Mouse (Mus musculus): ENCODE data around the gene Hdac8. TPM values are rescaled to one million over a fixed set of nuclear protein-coding genes. Genes with fewer than 3 reads are reported as not detected.

The Hdac8 gene
- 7.8 and 9.3 TPM in 2 replicates for polyA plus RNA-seq (2015; fragmentation: Nextera tagmentation; extraction: Ambion mirVana)

DNA sequence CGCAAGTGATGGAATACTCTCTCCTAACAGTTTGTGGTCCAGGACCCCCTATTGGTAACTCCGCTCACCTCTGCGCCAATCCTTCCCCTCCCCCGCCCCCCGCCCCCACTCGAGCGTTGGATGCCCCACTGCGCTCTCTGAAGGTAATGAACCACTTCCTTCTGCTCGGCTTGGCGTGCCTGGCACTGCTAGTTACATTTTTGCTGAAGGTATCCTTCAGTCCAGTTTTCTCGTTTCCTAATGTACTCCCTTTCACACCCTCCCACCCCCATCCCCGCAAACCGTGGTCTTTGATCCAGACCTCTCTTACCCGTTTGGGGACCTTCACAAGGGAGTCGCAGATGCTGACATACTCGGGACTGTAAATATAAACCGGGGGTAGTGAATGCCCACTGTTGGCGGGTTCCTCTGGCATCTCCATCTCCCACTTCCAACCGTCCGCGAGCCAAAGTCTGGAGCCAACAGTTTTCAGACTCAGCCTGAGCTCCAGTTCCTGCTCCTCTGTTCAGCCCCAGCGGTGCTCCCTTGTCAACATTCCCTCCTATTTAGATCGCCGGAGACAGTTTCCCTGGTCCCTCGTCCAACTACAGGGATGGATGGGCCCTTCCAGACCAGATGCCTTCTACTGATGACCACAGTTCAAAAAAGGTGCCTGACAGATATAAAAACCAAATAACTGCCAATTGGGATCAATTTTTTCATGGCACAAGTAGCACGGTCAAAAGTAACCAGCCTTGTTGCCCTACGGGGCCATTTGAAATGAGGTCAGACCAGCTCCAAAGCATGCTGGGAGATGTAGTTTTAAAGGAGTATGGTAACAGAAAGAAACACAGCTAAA lies at the start of gene Hdac8:
Gene Hdac8, minus strand, starts transcription at position 716 of the 838 bp plus-strand sequence.
- Histone ChIP-seq H3K27me3 (replicated peaks) (peaks cover 3% of the 10 kb centered on the region; the same call in 1 of the 2 replicates), H3K9ac (peak within 1 kb of the TSS; percentile 43), H3K36me3 (replicated peaks) (no peaks in the 10 kb centered on the region), H3K4me2 (peak within 1 kb of the TSS; percentile 59), H3K27ac (peak within 1 kb of the TSS; percentile 70), H3K4me3 (peak within 1 kb of the TSS; percentile 52), H3K9me3 (no peaks in the 10 kb centered on the region), H3K4me1 (peaks cover 5% of the 10 kb centered on the region; the same call in 1 of the 2 replicates)
- WGBS, result 21% methylated on average over 27 of the region's 27 CpGs
- peak; percentile 92 for ATAC-seq (replicated peaks)

- 76% methylated on average over 4 of the region's 4 CpGs for WGBS
- H3K27me3 ChIP-seq (replicated peaks), result peaks cover 3% of the 10 kb centered on the region; the same call in 1 of the 2 replicates
- H3K9me3 ChIP-seq, result no peaks in the 10 kb centered on the region
- no peak for ATAC-seq (replicated peaks)
- H3K4me1 ChIP-seq, result no peaks in the 10 kb centered on the region
- H3K27ac ChIP-seq, result no peak overlapping the region
- H3K36me3 ChIP-seq (replicated peaks), result no peaks in the 10 kb centered on the region
- H3K9ac ChIP-seq, result no peak overlapping the region
- no peak overlapping the region for H3K4me2 ChIP-seq
- no peak overlapping the region for H3K4me3 ChIP-seq
Measured at GRCm38 (mm10) chrX:102509205-102509604, 4.0 kb upstream of the Hdac8 start.

DNA sequence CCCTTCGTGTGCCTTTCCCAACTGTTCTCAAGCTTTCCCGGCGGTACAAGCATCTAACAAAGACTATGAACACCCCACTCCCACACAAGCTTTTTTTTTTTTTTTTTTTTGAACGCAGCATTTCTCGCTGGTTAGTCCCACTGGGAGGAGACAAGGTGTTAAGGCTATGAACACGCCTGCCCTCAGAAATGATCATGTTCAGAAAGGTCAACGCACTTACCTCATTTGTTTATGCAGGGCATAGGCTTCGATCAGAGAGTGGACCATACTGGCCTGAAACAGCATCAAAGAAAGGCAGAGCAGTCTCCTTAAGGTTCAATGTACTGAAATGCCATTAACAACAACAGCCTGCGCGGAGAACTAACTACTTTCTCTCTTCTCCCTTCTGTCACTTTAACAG lies 980 bp downstream of the Hdac8 start:
- Histone ChIP-seq H3K27ac (no peak overlapping the region), H3K9ac (peak overlapping the region; percentile 43), H3K9me3 (no peaks in the 10 kb centered on the region), H3K4me3 (peak overlapping the region; percentile 52), H3K36me3 (replicated peaks) (no peaks in the 10 kb centered on the region), H3K4me1 (peaks cover 5% of the 10 kb centered on the region; the same call in 1 of the 2 replicates), H3K4me2 (peak overlapping the region; percentile 59), H3K27me3 (replicated peaks) (no peaks in the 10 kb centered on the region)
- ATAC-seq (replicated peaks), result peak; percentile 22; the same call in 1 of the 2 replicates
- WGBS, result 41% methylated on average over 10 of the region's 10 CpGs

DNA sequence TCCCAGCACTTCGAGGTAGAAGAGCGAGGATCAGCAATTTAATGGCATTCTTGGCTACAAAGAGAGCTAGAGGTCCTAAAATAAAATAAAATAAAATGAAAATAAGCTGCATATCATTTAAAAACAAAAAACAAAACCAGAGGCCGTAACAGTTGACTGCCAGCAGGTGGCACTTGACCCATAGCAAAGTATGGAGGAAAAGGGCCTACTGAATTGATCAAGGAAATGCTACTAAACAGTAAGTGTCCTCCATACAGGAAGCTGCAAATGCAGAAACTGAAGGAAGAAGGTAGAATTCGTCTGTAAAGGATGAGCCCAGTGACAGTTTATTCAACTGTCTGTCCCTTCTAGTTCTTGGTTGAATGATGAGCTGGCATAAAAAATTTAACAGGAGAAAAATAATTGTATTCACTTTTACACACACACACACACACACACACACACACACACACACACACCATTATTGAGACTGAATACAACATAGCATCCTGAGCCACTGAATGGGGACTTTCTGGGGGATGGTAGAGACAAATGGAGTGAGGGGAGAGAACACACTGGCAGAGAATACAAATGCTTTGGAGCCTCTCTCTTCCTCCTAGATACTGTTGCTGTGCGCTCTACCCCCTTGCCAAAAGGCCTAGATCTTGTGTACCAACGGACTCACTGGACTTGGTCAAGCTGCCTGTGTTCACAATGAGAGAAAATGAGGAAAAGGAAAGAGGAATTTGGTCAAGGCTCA lies 11.0 kb downstream of the Hdac8 start:
- ATAC-seq (replicated peaks), result peak; percentile 52; the same call in 1 of the 2 replicates
- no peaks in the 10 kb centered on the region for H3K36me3 ChIP-seq (replicated peaks)
- H3K27me3 ChIP-seq (replicated peaks), result 0 out of 2 replicates have a peak, but pooled peaks cover 2% of the 10 kb centered on the region
- 64% methylated on average over 6 of the region's 6 CpGs for WGBS
- no peak overlapping the region for H3K4me3 ChIP-seq
- H3K4me2 ChIP-seq, result no peak overlapping the region
- no peak overlapping the region for H3K27ac ChIP-seq
- no peaks in the 10 kb centered on the region for H3K4me1 ChIP-seq
- no peaks in the 10 kb centered on the region for H3K9me3 ChIP-seq
- H3K9ac ChIP-seq, result no peak overlapping the region

GRCm38 (mm10) chrX:102485575-102485974 lies 19.6 kb downstream of the Hdac8 start:
- no peak overlapping the region for H3K9ac ChIP-seq
- no peaks in the 10 kb centered on the region for H3K9me3 ChIP-seq
- H3K4me2 ChIP-seq, result no peak overlapping the region
- no peaks in the 10 kb centered on the region for H3K4me1 ChIP-seq
- WGBS, result 82% methylated on average over 7 of the region's 7 CpGs
- 0 out of 2 replicates have a peak, but pooled peaks cover 7% of the 10 kb centered on the region for H3K27me3 ChIP-seq (replicated peaks)
- ATAC-seq (replicated peaks), result no peak
- no peaks in the 10 kb centered on the region for H3K36me3 ChIP-seq (replicated peaks)
- no peak overlapping the region for H3K27ac ChIP-seq
- no peak overlapping the region for H3K4me3 ChIP-seq

- no peak overlapping the region for H3K9ac ChIP-seq
- H3K9me3 ChIP-seq, result no peaks in the 10 kb centered on the region
- H3K36me3 ChIP-seq (replicated peaks), result no peaks in the 10 kb centered on the region
- H3K4me2 ChIP-seq, result no peak overlapping the region
- H3K27me3 ChIP-seq (replicated peaks), result no peaks in the 10 kb centered on the region; the same call in 1 of the 2 replicates
- WGBS, result 81% methylated on average over 4 of the region's 4 CpGs
- ATAC-seq (replicated peaks), result no peak
- no peak overlapping the region for H3K27ac ChIP-seq
- H3K4me1 ChIP-seq, result no peaks in the 10 kb centered on the region
- H3K4me3 ChIP-seq, result no peak overlapping the region
Measured at GRCm38 (mm10) chrX:102479665-102480064, 25.5 kb downstream of the Hdac8 start.

DNA sequence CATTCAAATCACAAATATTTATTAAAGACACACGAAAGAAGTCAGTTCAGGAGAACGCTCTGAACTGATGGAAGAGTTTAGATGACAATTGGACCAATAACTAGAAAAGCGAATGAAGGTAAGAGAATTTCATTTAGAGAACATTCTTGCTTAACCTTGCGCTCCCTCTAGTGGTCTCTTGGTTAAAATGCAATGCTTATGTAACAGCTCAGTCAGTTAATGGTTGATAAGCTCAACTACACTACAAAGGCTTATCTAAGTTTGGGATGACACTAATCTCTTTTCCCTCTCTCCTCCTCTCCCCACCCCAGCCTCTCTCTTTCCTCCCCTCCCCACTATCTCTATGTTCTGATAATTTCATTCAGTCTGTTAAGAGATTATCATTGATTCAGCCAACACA lies 26.2 kb downstream of the Hdac8 start:
- WGBS, result 29% methylated on average over 4 of the region's 4 CpGs
- no peak overlapping the region for H3K27ac ChIP-seq
- no peak overlapping the region for H3K4me2 ChIP-seq
- H3K4me1 ChIP-seq, result no peaks in the 10 kb centered on the region
- no peak for ATAC-seq (replicated peaks)
- no peak overlapping the region for H3K9ac ChIP-seq
- H3K4me3 ChIP-seq, result no peak overlapping the region
- H3K9me3 ChIP-seq, result no peaks in the 10 kb centered on the region
- no peaks in the 10 kb centered on the region; the same call in 1 of the 2 replicates for H3K27me3 ChIP-seq (replicated peaks)
- H3K36me3 ChIP-seq (replicated peaks), result no peaks in the 10 kb centered on the region

DNA sequence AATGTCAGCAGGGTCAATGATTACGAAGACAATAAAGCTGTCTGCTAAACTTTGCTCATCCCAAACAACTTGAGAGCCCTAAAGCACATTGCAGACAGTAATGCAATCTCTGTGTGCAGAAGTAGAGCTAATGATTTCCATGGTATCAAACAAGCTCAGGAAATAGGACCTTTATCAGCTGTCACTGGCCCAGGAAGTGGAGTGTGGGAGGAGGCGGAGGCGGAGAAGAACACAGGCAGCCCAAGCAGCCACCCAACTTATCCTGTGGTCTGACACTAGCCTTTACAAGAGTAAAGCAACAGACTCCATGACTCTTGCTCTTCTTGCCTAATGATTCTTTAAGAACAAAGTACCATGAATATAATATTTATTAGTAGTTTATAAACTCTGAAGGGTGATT lies 26.7 kb downstream of the Hdac8 start:
- no peak overlapping the region for H3K4me2 ChIP-seq
- no peak for ATAC-seq (replicated peaks)
- WGBS, result 96% methylated on average over 3 of the region's 3 CpGs

DNA sequence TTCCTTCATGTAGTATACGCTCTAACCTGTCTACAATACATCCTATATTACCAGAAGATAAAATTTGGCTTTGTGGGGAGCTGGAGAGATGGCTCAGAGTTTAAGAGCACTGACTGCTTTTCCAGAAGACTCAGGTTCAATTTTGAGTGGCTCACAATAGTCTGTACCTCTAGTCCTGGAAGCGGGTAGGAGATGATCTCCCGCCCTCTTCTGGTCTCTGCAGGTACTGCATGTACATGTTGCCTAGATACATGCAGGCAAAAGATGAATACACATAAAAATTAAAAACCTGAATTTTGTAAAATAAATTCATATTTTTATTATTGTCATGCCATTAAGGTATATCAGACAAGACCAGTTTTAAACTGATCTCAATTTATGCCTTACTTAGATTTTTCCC lies 28.4 kb downstream of the Hdac8 start:
- Histone ChIP-seq H3K4me1 (no peaks in the 10 kb centered on the region), H3K9me3 (no peaks in the 10 kb centered on the region), H3K36me3 (replicated peaks) (no peaks in the 10 kb centered on the region), H3K4me3 (no peak overlapping the region), H3K27me3 (replicated peaks) (peaks cover 2% of the 10 kb centered on the region; the same call in 1 of the 2 replicates), H3K9ac (no peak overlapping the region), H3K4me2 (no peak overlapping the region), H3K27ac (no peak overlapping the region)
- ATAC-seq (replicated peaks), result 0 out of 2 replicates have a peak, but pooled peaks have one; percentile 62
- 33% methylated on average over 3 of the region's 3 CpGs for WGBS

More for the DNA sequence above, 26.7 kb downstream of the Hdac8 start:
- Histone ChIP-seq H3K9me3 (no peaks in the 10 kb centered on the region), H3K9ac (no peak overlapping the region), H3K4me1 (no peaks in the 10 kb centered on the region), H3K36me3 (replicated peaks) (no peaks in the 10 kb centered on the region), H3K27me3 (replicated peaks) (no peaks in the 10 kb centered on the region; the same call in 1 of the 2 replicates), H3K4me3 (no peak overlapping the region), H3K27ac (no peak overlapping the region)

DNA sequence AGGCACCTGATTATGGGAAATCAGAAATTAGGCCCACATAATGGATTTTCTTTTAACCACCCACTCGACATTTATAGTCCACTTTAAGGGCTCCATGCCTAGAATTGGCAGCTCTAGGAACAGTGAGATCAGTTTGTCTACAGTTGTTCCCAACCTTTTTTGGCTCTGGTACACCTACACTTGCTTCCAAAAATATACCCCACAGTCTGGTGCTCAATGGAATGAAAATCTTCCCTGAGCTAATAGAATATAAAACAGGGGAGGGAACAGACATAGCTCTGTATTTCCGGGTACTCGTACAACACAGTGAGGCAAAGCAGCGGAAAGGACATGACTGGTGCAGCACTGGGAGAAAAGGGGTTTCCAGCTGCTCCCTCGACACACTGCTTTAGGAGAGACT lies 29.6 kb downstream of the Hdac8 start:
- 83% methylated on average over 5 of the region's 5 CpGs for WGBS
- Histone ChIP-seq H3K27me3 (replicated peaks) (peaks cover 2% of the 10 kb centered on the region), H3K4me1 (no peaks in the 10 kb centered on the region), H3K4me3 (no peak overlapping the region), H3K9ac (no peak overlapping the region), H3K4me2 (no peak overlapping the region), H3K9me3 (no peaks in the 10 kb centered on the region), H3K27ac (no peak overlapping the region), H3K36me3 (replicated peaks) (no peaks in the 10 kb centered on the region)
- no peak for ATAC-seq (replicated peaks)

DNA sequence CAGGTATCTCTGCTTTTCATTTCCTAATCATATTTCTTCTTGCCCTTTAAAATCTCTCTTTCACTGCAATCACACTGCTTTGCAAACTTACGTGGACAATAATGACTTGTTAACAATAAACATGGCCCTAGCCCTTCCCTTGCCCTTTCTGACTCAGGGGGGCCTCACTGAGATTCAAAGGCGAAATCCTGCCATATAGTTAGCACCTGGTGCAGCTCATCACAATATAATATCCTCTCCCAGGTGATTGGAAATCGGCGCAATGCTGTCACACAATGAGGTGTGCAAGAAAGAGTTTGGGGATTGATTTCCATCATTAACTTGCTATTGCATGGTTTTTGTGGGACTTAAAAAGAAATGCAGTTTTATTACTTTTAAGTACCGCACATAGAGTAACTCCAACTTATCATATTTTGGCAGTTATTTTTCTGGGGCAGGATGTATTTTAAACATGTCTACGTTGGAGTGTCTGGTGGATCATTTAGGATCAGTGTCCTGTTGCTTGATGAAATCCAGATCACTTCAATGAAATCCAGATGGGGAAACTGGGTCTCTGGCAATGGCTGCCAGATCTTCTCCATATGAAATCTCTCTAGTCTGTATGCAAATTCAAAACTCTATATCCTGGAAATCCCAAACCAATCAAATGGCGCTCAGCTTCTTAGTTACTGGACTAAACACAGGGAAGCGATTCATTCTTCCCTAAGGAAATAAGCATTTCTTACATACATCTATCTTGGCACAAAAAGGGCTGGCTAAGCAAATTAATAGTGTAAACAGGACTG lies 86.6 kb downstream of the Hdac8 start:
- Histone ChIP-seq H3K4me1 (no peaks in the 10 kb centered on the region), H3K9me3 (no peaks in the 10 kb centered on the region), H3K4me2 (no peak overlapping the region), H3K36me3 (replicated peaks) (no peaks in the 10 kb centered on the region), H3K4me3 (no peak overlapping the region), H3K27ac (no peak overlapping the region), H3K9ac (no peak overlapping the region), H3K27me3 (replicated peaks) (peaks cover 4% of the 10 kb centered on the region; the same call in 1 of the 2 replicates)
- no peak for ATAC-seq (replicated peaks)
- 80% methylated on average over 8 of the region's 8 CpGs for WGBS
